Mouse (Mus musculus) brain, adult 2 months (tissue): ENCODE results near the gene Ctsm.
"Not testable (repeated sequence)": the region's sequence is repeated elsewhere in the genome, so short reads cannot be mapped to it uniquely, and the experiment has no call there.

Source experiments
- DNase-seq: peaks from one replicate; pipeline ENCODE4 v3.0.0; 2011; ENCODE audit warnings: low read depth, low spot score

The Ctsm gene

DNA sequence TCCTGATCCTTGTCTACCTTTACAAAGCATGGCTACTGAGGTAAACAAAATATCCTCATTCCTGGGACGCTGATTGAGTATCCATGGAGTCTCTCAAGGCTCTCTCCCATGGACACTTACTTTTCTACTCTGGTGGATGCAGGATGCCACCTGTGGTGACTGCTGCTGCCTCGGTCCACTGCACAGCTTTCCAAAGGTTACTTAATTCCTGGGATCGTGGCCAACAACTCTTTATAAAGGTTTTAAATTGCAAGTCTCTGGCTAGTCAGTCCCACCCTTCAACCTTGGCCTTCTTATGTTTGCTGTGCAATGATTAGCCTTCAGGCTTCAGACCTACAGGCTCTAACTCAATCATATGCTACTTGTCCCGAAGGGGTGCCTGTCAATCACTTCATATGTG lies at the start of gene Ctsm:
TSS of gene Ctsm (minus strand) at position 209 of the 400 bp plus-strand sequence.
- no peak for DNase-seq

DNA sequence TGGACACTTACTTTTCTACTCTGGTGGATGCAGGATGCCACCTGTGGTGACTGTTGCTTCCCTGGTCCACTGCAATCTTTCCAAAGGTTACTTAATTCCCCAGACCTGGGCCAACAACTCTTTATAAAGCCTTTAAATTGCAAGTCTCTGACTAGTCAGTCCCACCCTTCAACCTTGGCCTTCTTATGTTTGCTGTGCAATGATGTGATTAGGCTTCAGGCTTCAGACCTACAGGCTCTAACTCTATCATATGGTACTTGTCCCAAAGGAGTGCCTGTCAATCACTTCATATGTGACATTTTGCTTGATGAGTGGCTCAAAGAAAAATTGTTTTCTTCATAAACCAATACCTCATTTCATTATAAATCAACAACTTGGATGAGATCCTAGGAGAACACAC lies 28.4 kb upstream of the Ctsm start, which contains the start of gene Cts3:
TSS of gene Cts3 (minus strand) at position 101 of the 400 bp plus-strand sequence.
- no peak for DNase-seq

DNA sequence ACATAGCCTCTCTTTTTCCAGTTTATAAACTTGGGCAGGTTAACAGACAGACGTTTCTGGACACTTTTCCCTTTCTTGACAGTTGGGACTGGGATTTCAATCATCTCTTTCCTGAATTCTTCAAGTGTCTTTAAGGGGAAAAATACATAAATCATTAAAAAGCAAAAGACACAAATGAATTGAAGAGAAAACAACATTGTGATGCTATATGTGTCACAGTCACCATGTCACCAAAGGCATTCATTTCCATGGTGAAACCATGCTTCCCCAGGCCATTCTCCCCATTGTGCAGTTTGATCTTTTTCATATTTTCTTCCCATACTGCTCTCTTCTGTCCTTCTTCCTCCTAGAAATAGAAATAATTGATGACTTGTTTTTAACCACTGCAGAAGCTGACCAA lies 26.4 kb upstream of the Ctsm start, which contains the start of gene Gm49352:
TSS of gene Gm49352 (minus strand) at position 101 of the 400 bp plus-strand sequence.
- DNase-seq: not testable (repeated sequence)
